Mouse (Mus musculus) MEL (cell line): ENCODE measurements around the gene Coro1b. TPM values are rescaled to one million over a fixed set of nuclear protein-coding genes. Genes with fewer than 3 reads are reported as not detected.
A peak's percentile ranks its signal among the peaks of the same experiment; 100 is the strongest.

Experiments used
- DNase-seq: peaks from one replicate; pipeline ENCODE4 v3.0.0; 2011; ENCODE audit warnings: low read depth, low spot score
- H3K27ac ChIP-seq: 2 replicates; pipeline ENCODE4 v1.5.1; 2012; ENCODE audit warnings: low read depth, mild to moderate bottlenecking, control low read depth, low read length, moderate library complexity; ENCODE audit not compliant: control insufficient read depth
- H3K27me3 ChIP-seq, 2 experiments: fragments of 150-350 bp in 1 of 2; sonication (generic) in 1 of 2; 2 replicates each; pipeline ENCODE4 v1.6.1; 2012; ENCODE audit warnings: low read length in 2 of 2, mild to moderate bottlenecking in 2 of 2, improper control_type of control experiment in 1 of 2, moderate library complexity in 1 of 2; ENCODE audit not compliant: insufficient read depth in 2 of 2, control insufficient read depth in 1 of 2
- H3K36me3 ChIP-seq, 2 experiments: 2 replicates each; pipeline ENCODE4 v1.6.1; 2012 to 2014; ENCODE audit warnings: low read length in 2 of 2, improper control_type of control experiment in 1 of 2, inconsistent platforms in 1 of 2, mild to moderate bottlenecking in 1 of 2; ENCODE audit not compliant: insufficient read depth in 2 of 2, control insufficient read depth in 1 of 2
- H3K4me1 ChIP-seq, 2 experiments: fragments of 150-350 bp in 1 of 2; sonication (generic) in 1 of 2; 2 replicates each; pipeline ENCODE4 v1.6.1; 2012; ENCODE audit warnings: low read length in 2 of 2, improper control_type of control experiment in 1 of 2, mild to moderate bottlenecking in 1 of 2; ENCODE audit not compliant: insufficient read depth in 2 of 2, control insufficient read depth in 1 of 2
- H3K4me3 ChIP-seq, 2 experiments: fragments of 150-350 bp in 1 of 2; sonication (generic) in 1 of 2; 2 replicates each; pipeline ENCODE4 v1.5.1; 2012; ENCODE audit warnings: low read depth in 2 of 2, low read length in 2 of 2, mild to moderate bottlenecking in 2 of 2, moderate library complexity in 2 of 2, control low read depth in 1 of 2, improper control_type of control experiment in 1 of 2; ENCODE audit not compliant: control insufficient read depth in 1 of 2, insufficient read depth in 1 of 2
- H3K79me2 ChIP-seq: 2 replicates; pipeline ENCODE4 v1.6.1; 2012; ENCODE audit warnings: mild to moderate bottlenecking, low read length, moderate library complexity; ENCODE audit not compliant: control insufficient read depth, poor library complexity, insufficient read depth
- H3K9ac ChIP-seq: 2 replicates; pipeline ENCODE4 v1.6.1; 2012; ENCODE audit warnings: low read depth, mild to moderate bottlenecking, control low read depth, low read length, moderate library complexity; ENCODE audit not compliant: control insufficient read depth, poor library complexity, severe bottlenecking
- H3K9me3 ChIP-seq: fragments of 150-350 bp; sonication (generic); replicated peaks from 2 replicates; pipeline ENCODE4 v1.6.1; 2012; ENCODE audit warnings: mild to moderate bottlenecking, low read length, improper control_type of control experiment, moderate library complexity; ENCODE audit not compliant: insufficient read depth
- CHD1 ChIP-seq: IDR thresholded peaks from 2 replicates; pipeline ENCODE4 v1.6.1; 2012; ENCODE audit warnings: low read depth, mild to moderate bottlenecking, inconsistent platforms, low read length, improper control_type of control experiment
- E2F4 ChIP-seq: IDR thresholded peaks from 2 replicates; pipeline ENCODE4 v1.6.1; 2011; ENCODE audit warnings: low read depth, low read length, improper control_type of control experiment, borderline replicate concordance
- ELF1 ChIP-seq: IDR thresholded peaks from 2 replicates; pipeline ENCODE4 v1.6.1; 2014; ENCODE audit warnings: low read depth, mild to moderate bottlenecking, inconsistent platforms, low read length, improper control_type of control experiment, moderate library complexity
- ETS1 ChIP-seq: IDR thresholded peaks from 2 replicates; pipeline ENCODE4 v1.6.1; 2012; ENCODE audit warnings: low read depth, mild to moderate bottlenecking, inconsistent platforms, low read length, improper control_type of control experiment, moderate library complexity
- GABPA ChIP-seq: IDR thresholded peaks from 2 replicates; pipeline ENCODE4 v1.6.1; 2012; ENCODE audit warnings: low read depth, mild to moderate bottlenecking, inconsistent platforms, low read length, improper control_type of control experiment, moderate library complexity
- HCFC1 ChIP-seq: IDR thresholded peaks from 2 replicates; pipeline ENCODE4 v1.6.1; 2012; ENCODE audit warnings: low read depth, mild to moderate bottlenecking, inconsistent platforms, low read length, improper control_type of control experiment, moderate library complexity
- KAT2A ChIP-seq: conservative IDR thresholded peaks from 2 replicates; pipeline ENCODE4 v1.6.1; 2012; ENCODE audit warnings: low read depth, low read length, improper control_type of control experiment, inconsistent platforms
- MAFK ChIP-seq: IDR thresholded peaks from 2 replicates; pipeline ENCODE4 v1.6.1; 2011; ENCODE audit warnings: low read depth, mild to moderate bottlenecking, low read length, improper control_type of control experiment, borderline replicate concordance
- MAZ ChIP-seq: IDR thresholded peaks from 2 replicates; pipeline ENCODE4 v1.6.1; 2012; ENCODE audit warnings: low read depth, mild to moderate bottlenecking, inconsistent platforms, low read length, improper control_type of control experiment
- MXI1 ChIP-seq: IDR thresholded peaks from 2 replicates; pipeline ENCODE4 v1.6.1; 2011; ENCODE audit warnings: mild to moderate bottlenecking, low read depth, low read length, improper control_type of control experiment
- MYC ChIP-seq: IDR thresholded peaks from 2 replicates; pipeline ENCODE4 v1.6.1; 2011; ENCODE audit warnings: low read depth, mild to moderate bottlenecking, low read length, improper control_type of control experiment, moderate library complexity
- NELFE ChIP-seq: IDR thresholded peaks from 2 replicates; pipeline ENCODE4 v1.6.1; 2011; ENCODE audit warnings: low read depth, low read length, improper control_type of control experiment
- NRF1 ChIP-seq: IDR thresholded peaks from 2 replicates; pipeline ENCODE4 v1.6.1; 2014; ENCODE audit warnings: low read depth, mild to moderate bottlenecking, inconsistent platforms, low read length, improper control_type of control experiment, moderate library complexity; ENCODE audit not compliant: poor library complexity, insufficient read depth, severe bottlenecking
- POLR2A ChIP-seq, 2 experiments: IDR thresholded peaks; 2 replicates each; pipeline ENCODE4 v1.6.1; 2011 to 2012; ENCODE audit warnings: low read length in 2 of 2, mild to moderate bottlenecking in 2 of 2, control low read depth in 1 of 2, improper control_type of control experiment in 1 of 2, low read depth in 1 of 2, moderate library complexity in 1 of 2; ENCODE audit not compliant: control insufficient read depth in 1 of 2, insufficient read depth in 1 of 2, poor library complexity in 1 of 2
- RCOR1 ChIP-seq: IDR thresholded peaks from 2 replicates; pipeline ENCODE4 v1.6.1; 2012; ENCODE audit warnings: low read depth, mild to moderate bottlenecking, inconsistent platforms, low read length, improper control_type of control experiment
- SIN3A ChIP-seq: IDR thresholded peaks from 2 replicates; pipeline ENCODE4 v1.6.1; 2012; ENCODE audit warnings: low read length, improper control_type of control experiment, inconsistent platforms
- TCF12 ChIP-seq: IDR thresholded peaks from 2 replicates; pipeline ENCODE4 v1.6.1; 2014; ENCODE audit warnings: low read depth, mild to moderate bottlenecking, inconsistent platforms, low read length, improper control_type of control experiment, moderate library complexity
- USF1 ChIP-seq: IDR thresholded peaks from 2 replicates; pipeline ENCODE4 v1.6.1; 2014; ENCODE audit warnings: low read depth, mild to moderate bottlenecking, inconsistent platforms, low read length, improper control_type of control experiment, moderate library complexity
- USF2 ChIP-seq, 2 experiments: IDR thresholded peaks; 2 replicates each; pipeline ENCODE4 v1.6.1; 2011 to 2012; ENCODE audit warnings: improper control_type of control experiment in 2 of 2, low read length in 2 of 2, borderline replicate concordance in 1 of 2, inconsistent platforms in 1 of 2, low read depth in 1 of 2, mild to moderate bottlenecking in 1 of 2; ENCODE audit not compliant: insufficient read depth in 1 of 2
- ZC3H11A ChIP-seq: IDR thresholded peaks from 2 replicates; pipeline ENCODE4 v1.6.1; 2012; ENCODE audit warnings: low read depth, mild to moderate bottlenecking, inconsistent platforms, low read length, improper control_type of control experiment
- ZMIZ1 ChIP-seq: IDR thresholded peaks from 2 replicates; pipeline ENCODE4 v1.6.1; 2012; ENCODE audit warnings: low read depth, mild to moderate bottlenecking, inconsistent platforms, low read length, improper control_type of control experiment, moderate library complexity
- ZNF384 ChIP-seq: IDR thresholded peaks from 2 replicates; pipeline ENCODE4 v1.6.1; 2012; ENCODE audit warnings: low read depth, mild to moderate bottlenecking, inconsistent platforms, low read length, improper control_type of control experiment
- polyA plus RNA-seq, 2 experiments: library from polyadenylated mRNA; stranded (reverse) in 1 of 2; unstranded in 1 of 2; fragments of >175 nt in 1 of 2; fragments of >200 nt in 1 of 2; gene quantifications; 2 replicates each; pipeline versions ENCODE4 v1.2.1 to v1.2.4; 2012; ENCODE audit warnings: low replicate concordance in 2 of 2, low read depth in 1 of 2; ENCODE audit not compliant: insufficient read length in 2 of 2, insufficient read depth in 1 of 2, missing spikeins in 1 of 2
- total RNA-seq: library from RNA; depleted of rRNA; stranded (reverse); fragments of 300-350 nt; gene quantifications from 2 replicates; pipeline ENCODE4 v1.2.3, GENCODE M21; 2012

The Coro1b gene
- total and polyA plus RNA-seq, 3 experiments, result 55.5 to 111 TPM; not detected in 1

DNA sequence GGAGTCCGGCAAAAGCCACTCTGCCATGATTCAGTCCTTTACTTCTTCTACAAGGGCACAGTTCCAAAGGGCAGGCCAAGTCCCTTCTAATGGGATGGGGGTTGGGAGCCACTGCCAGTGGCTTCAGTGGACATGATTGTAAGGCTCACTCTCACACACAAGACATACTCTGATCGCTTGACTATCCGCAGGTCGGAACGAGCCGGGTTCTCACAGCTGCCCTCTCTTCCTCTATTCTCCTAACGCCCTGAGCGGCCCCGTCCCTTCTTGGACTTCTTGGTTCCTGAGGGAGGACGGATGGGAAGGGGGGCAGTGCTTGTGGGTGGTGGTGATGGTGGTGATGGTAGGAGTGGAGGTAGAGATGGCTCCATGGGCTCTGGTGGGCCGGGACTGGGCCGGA, 8.4 kb downstream of the Coro1b start:
- H3K27ac ChIP-seq, result no peak overlapping the region
- H3K4me3 ChIP-seq, result no peak overlapping the region
- TF ChIP-seq E2F4, result no peak
- TF ChIP-seq, all 39 proteins: peak for 0
- H3K36me3 ChIP-seq, result peaks cover 1 to 2% of the 10 kb centered on the region in 2 experiments; a peak in 3 of 4 replicates
- no peaks in the 10 kb centered on the region for H3K9me3 ChIP-seq
- DNase-seq, result no peak
- no peak overlapping the region for H3K9ac ChIP-seq
- no peaks in the 10 kb centered on the region for H3K27me3 ChIP-seq
- H3K4me1 ChIP-seq, result peaks cover 4 to 9% of the 10 kb centered on the region in 2 experiments; a peak in 3 of 4 replicates
- peaks cover 7% of the 10 kb centered on the region for H3K79me2 ChIP-seq

DNA sequence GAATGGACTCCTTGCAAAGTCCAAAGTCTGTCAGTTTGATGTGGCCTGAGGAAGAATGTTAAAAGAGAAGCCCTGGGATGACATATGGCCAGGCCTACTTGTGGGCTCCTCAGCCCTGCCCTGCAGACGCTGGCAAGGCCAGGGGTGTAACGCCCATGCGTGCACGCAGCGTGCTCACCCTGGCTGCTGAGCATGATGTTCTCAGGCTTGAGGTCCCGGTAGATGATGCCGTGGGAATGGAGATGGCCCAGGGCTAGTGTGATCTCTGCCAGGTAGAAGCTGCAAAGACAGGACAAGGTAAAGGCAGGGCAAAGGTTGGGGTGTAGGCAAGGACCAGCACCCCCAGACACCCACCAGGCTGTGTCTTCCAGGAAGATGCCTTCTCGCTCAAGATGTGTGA, 10.6 kb downstream of the Coro1b start:
- Histone ChIP-seq H3K9ac (no peak overlapping the region), H3K4me1 (peaks cover 5 to 24% of the 10 kb centered on the region in 2 experiments), H3K9me3 (no peaks in the 10 kb centered on the region), H3K27ac (no peak overlapping the region), H3K36me3 (peaks cover 0 to 12% of the 10 kb centered on the region in 2 experiments; a peak in 3 of 4 replicates), H3K79me2 (peaks cover 10% of the 10 kb centered on the region), H3K27me3 (no peaks in the 10 kb centered on the region), H3K4me3 (no peak overlapping the region)
- no peak for DNase-seq
- TF ChIP-seq MYC, result no peak

DNA sequence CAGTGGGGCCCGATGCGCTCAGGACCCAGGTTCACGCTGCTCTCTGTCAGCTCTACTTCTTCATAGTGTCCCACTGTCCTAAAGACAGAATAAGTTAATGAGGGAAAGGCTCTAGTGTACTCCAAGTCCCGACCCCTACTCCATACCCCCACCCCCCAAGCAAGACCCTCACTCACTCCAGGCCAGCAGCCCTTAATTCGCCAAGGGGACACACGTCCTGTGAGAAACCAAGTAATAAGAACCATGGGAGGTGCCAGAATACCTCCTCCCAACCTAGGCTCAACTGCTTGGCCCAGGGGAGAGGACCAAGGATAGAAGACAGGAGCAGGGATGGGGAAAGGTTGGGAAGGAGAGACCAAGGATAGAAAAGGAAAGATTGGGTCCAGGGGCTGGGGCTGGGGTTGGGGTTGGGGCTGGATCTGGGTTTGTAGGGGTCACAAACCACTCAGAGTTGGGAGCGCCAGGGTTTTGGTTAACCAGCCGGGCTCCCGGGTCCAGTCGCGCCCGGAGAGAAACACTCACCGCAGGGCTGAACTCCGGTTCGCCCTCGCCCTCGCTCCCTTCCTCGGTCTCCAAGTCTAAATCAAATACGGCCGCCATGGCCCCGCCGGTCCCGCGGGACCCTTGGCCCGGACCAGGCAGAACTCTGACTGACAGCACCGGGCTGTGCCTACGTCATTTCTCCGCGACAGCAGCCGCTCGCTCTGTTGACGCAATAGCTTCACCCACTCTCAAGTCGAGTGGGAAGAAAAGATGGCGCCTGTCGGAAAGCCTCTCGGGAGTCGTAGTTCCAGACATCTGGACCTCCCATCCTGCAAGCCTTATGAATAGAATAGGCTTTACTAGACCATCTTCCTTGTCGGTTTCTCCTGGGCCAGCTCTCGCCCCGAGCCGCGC, 14.5 kb downstream of the Coro1b start, which contains the start of gene Rps6kb2:
Gene Rps6kb2, minus strand, starts transcription at position 709 of the 897 bp plus-strand sequence.
- peaks cover 2 to 20% of the 10 kb centered on the region in 2 experiments for H3K4me1 ChIP-seq
- TF ChIP-seq MAZ, result no peak
- TF ChIP-seq ZMIZ1, result 0 out of 2 replicates have a peak, but pooled peaks have one; percentile 27
- TF ChIP-seq ZNF384, result no peak
- TF ChIP-seq CHD1, result no peak
- TF ChIP-seq NRF1, result peak; percentile 42; the same call in 1 of the 2 replicates
- no peak for TF ChIP-seq GABPA
- TF ChIP-seq POLR2A (IDR thresholded peaks at IDR 0.05; ENCODE audit: control insufficient read depth in 1 of 2, insufficient read depth in 1 of 2, low read depth in 1 of 2, low read length in 2 of 2, poor library complexity in 1 of 2), result peak in 1 of 2 experiments; percentile 80; a peak in 2 of 4 replicates
- TF ChIP-seq USF2 (IDR thresholded peaks at IDR 0.05; ENCODE audit: borderline replicate concordance in 1 of 2, insufficient read depth in 1 of 2, low read depth in 1 of 2, low read length in 2 of 2), result no peak
- no peak for TF ChIP-seq MAFK
- TF ChIP-seq ELF1, result peak; percentile 64
- TF ChIP-seq ZC3H11A, result 0 out of 2 replicates have a peak, but pooled peaks have one; percentile 27
- TF ChIP-seq ETS1, result peak; percentile 56; the same call in 1 of the 2 replicates
- peak; percentile 99 for TF ChIP-seq SIN3A
- 0 out of 2 replicates have a peak, but pooled peaks have one; percentile 68 for TF ChIP-seq MYC
- TF ChIP-seq NELFE, result peak; percentile 61
- peak; percentile 88 for TF ChIP-seq MXI1
- TF ChIP-seq HCFC1, result peak; percentile 100
- TF ChIP-seq TCF12, result peak; percentile 64; the same call in 1 of the 2 replicates
- peak; percentile 92 for TF ChIP-seq KAT2A
- no peak for TF ChIP-seq RCOR1
- TF ChIP-seq USF1, result 0 out of 2 replicates have a peak, but pooled peaks have one; percentile 32

More for the DNA sequence above, 14.5 kb downstream of the Coro1b start, which contains the start of gene Rps6kb2:
- Histone ChIP-seq H3K79me2 (peaks cover 4% of the 10 kb centered on the region), H3K36me3 (peaks cover 0 to 10% of the 10 kb centered on the region in 2 experiments; a peak in 3 of 4 replicates), H3K4me3 (peak within 1 kb of the TSS; percentile 85 to 87), H3K27me3 (no peaks in the 10 kb centered on the region), H3K9ac (peak within 1 kb of the TSS; percentile 89), H3K9me3 (no peaks in the 10 kb centered on the region), H3K27ac (peak within 1 kb of the TSS; percentile 50)
- DNase-seq, result peak; percentile 97
